Mouse (Mus musculus): ENCODE data around the gene Svs3a. TPM values are rescaled to one million over a fixed set of nuclear protein-coding genes. Genes with fewer than 3 reads are reported as not detected.

Gene Svs3a
- polyA plus RNA-seq, 1 experiment from 2014 or later = not detected

Other genes with a start within 250 kb of the Svs3a start
- 27.2 and 30.9 TPM in 2 replicates for gene Stk4, start 218.9 kb upstream of the Svs3a start, polyA plus RNA-seq (2014; fragmentation: Nextera tagmentation; extraction: Ambion mirVana)
- 63.5 and 66.9 TPM in 2 replicates for gene Tomm34, start 218.1 kb upstream of the Svs3a start, polyA plus RNA-seq (2014; fragmentation: Nextera tagmentation; extraction: Ambion mirVana)
- 0.40 and 0.43 TPM in 2 replicates for gene Kcns1, start 118.2 kb upstream of the Svs3a start, polyA plus RNA-seq (2014; fragmentation: Nextera tagmentation; extraction: Ambion mirVana)
- gene Wfdc5, start 106.5 kb upstream of the Svs3a start, polyA plus RNA-seq (2014; fragmentation: Nextera tagmentation; extraction: Ambion mirVana) = not detected in 2 replicates
- gene Wfdc12, start 98.7 kb upstream of the Svs3a start, polyA plus RNA-seq (2014; fragmentation: Nextera tagmentation; extraction: Ambion mirVana) = not detected in 2 replicates
- not detected in 2 replicates for gene Wfdc15a, start 89.1 kb upstream of the Svs3a start, polyA plus RNA-seq (2014; fragmentation: Nextera tagmentation; extraction: Ambion mirVana)
- gene Wfdc15b, start 67.6 kb upstream of the Svs3a start, polyA plus RNA-seq (2014; fragmentation: Nextera tagmentation; extraction: Ambion mirVana) = not detected in 2 replicates
- gene Svs2, start 50.8 kb upstream of the Svs3a start, polyA plus RNA-seq (2014; fragmentation: Nextera tagmentation; extraction: Ambion mirVana) = not detected in 2 replicates
- not detected in 2 replicates for gene Svs3b, start 32.6 kb upstream of the Svs3a start, polyA plus RNA-seq (2014; fragmentation: Nextera tagmentation; extraction: Ambion mirVana)
- not detected in 2 replicates for gene Svs4, start 10.8 kb upstream of the Svs3a start, polyA plus RNA-seq (2014; fragmentation: Nextera tagmentation; extraction: Ambion mirVana)
- not detected in 2 replicates for gene Svs6, start 27.5 kb downstream of the Svs3a start, polyA plus RNA-seq (2014; fragmentation: Nextera tagmentation; extraction: Ambion mirVana)
- gene Svs5, start 43.5 kb downstream of the Svs3a start, polyA plus RNA-seq (2014; fragmentation: Nextera tagmentation; extraction: Ambion mirVana) = not detected in 2 replicates
- 0.43 and 0.76 TPM in 2 replicates for gene Slpi, start 99.8 kb downstream of the Svs3a start, polyA plus RNA-seq (2014; fragmentation: Nextera tagmentation; extraction: Ambion mirVana)
- 0.04 and 0.16 TPM in 2 replicates for gene Rbpjl, start 113.9 kb downstream of the Svs3a start, polyA plus RNA-seq (2014; fragmentation: Nextera tagmentation; extraction: Ambion mirVana)
- gene Matn4, start 115.9 kb downstream of the Svs3a start, polyA plus RNA-seq (2014; fragmentation: Nextera tagmentation; extraction: Ambion mirVana) = 2.7 and 3.6 TPM in 2 replicates
- gene Sdc4, start 154.6 kb downstream of the Svs3a start, polyA plus RNA-seq (2014; fragmentation: Nextera tagmentation; extraction: Ambion mirVana) = 22.6 and 23.6 TPM in 2 replicates
- gene Sys1, start 167.7 kb downstream of the Svs3a start, polyA plus RNA-seq (2014; fragmentation: Nextera tagmentation; extraction: Ambion mirVana) = 52.6 and 53.6 TPM in 2 replicates
- gene Gm20458, start 171.7 kb downstream of the Svs3a start, polyA plus RNA-seq (2014; fragmentation: Nextera tagmentation; extraction: Ambion mirVana) = 2.8 and 3.6 TPM in 2 replicates
- not detected in 2 replicates for gene Trp53tg5, start 184.5 kb downstream of the Svs3a start, polyA plus RNA-seq (2014; fragmentation: Nextera tagmentation; extraction: Ambion mirVana)
- gene Dbndd2, start 196.8 kb downstream of the Svs3a start, polyA plus RNA-seq (2014; fragmentation: Nextera tagmentation; extraction: Ambion mirVana) = 0.38 and 1.3 TPM in 2 replicates
- gene Pigt, start 208.3 kb downstream of the Svs3a start, polyA plus RNA-seq (2014; fragmentation: Nextera tagmentation; extraction: Ambion mirVana) = 40.4 and 42.2 TPM in 2 replicates